Comparison of ENCODE assay signal across 20 mouse cellular contexts in genomic region chr2:164421979-164422378, GRCm38 (mm10). TPM values are rescaled to one million over a fixed set of nuclear protein-coding genes. Genes with fewer than 3 reads are reported as not detected.
A peak's percentile ranks its signal among the peaks of the same experiment; 100 is the strongest.
DNase-seq lines count a peak whose midpoint lies in the region; ATAC-seq and TF ChIP-seq lines count a peak whose summit lies in the region.
"Had no signal": no experiment of that assay in that cellular context is flagged by ENCODE, and none has a peak within 500 bp of the region (broad histone marks: within the 10 kb centered on the region; RNA-seq: fewer than 3 reads in every experiment).

No protein-coding gene starts in this region.

- 84% methylated on average over 8 of the region's 8 CpGs for WGBS in heart, embryonic 13.5 days
- WGBS in thymus, adult 2 months: 93% methylated on average over 8 of the region's 8 CpGs
- WGBS in limb, embryonic 14.5 days: 54% methylated on average over 8 of the region's 8 CpGs

- no peak for ATAC-seq in heart, embryonic 13.5 days (ENCODE audit: extremely low read depth, insufficient number of reproducible peaks, low FRiP score, low TSS enrichment)
- peak; percentile 8; the same call in 1 of the 2 replicates for ATAC-seq in limb, embryonic 14.5 days (ENCODE audit: low FRiP score, low read depth)
- ATAC-seq: midbrain, embryonic 16.5 days had no signal

- H3K27me3 ChIP-seq in heart, embryonic 13.5 days (replicated peaks): peaks cover 8% of the 10 kb centered on the region; the same call in 1 of the 2 replicates
- no peaks in the 10 kb centered on the region for H3K27me3 ChIP-seq in thymus, adult 2 months (ENCODE audit: control insufficient read depth, insufficient read depth, low read length)
- no peaks in the 10 kb centered on the region for H3K27me3 ChIP-seq in limb, embryonic 14.5 days (ENCODE audit: control insufficient read depth, insufficient read depth, low read length)
- H3K27me3 ChIP-seq: embryonic facial prominence, embryonic 12.5 days; lung, embryonic 15.5 days had no signal

- no peak for TF ChIP-seq POLR2A in thymus, adult 2 months (IDR thresholded peaks at IDR 0.05; ENCODE audit: control insufficient read depth, extremely low read depth, insufficient read depth, low read length, poor library complexity)
- no peak for TF ChIP-seq POLR2A in limb, embryonic 14.5 days (IDR thresholded peaks at IDR 0.05; ENCODE audit: borderline replicate concordance, extremely low read depth, insufficient read depth, insufficient read length)

- no peak for DNase-seq in heart, postnatal 14 days
- DNase-seq in thymus, adult 2 months: no peak
- no peak for DNase-seq in thymus, postnatal 36 days
- DNase-seq in limb, embryonic 14.5 days (ENCODE audit: low spot score): no peak
- DNase-seq in layer of hippocampus, adult 9-10 months (ENCODE audit: low spot score): no peak
- DNase-seq in urinary bladder, postnatal 4 days (ENCODE audit: low spot score in 2 of 2): no peak
- no peak for DNase-seq in Muller cell, postnatal 12 days (ENCODE audit: inconsistent ontology term)
- DNase-seq: cerebellum, adult 11-12 months; layer of hippocampus, postnatal 36 days; left cerebral cortex, postnatal 4 days; thymus, postnatal 25 days had no signal

- H3K36me3 ChIP-seq in heart, embryonic 13.5 days: peaks cover 35% of the 10 kb centered on the region
- no peaks in the 10 kb centered on the region for H3K36me3 ChIP-seq in thymus, adult 2 months (ENCODE audit: control insufficient read depth, insufficient read depth, low read length)
- H3K36me3 ChIP-seq in limb, embryonic 14.5 days (ENCODE audit: control insufficient read depth, insufficient read depth, low read length): peaks cover 35% of the 10 kb centered on the region

- H3K4me2 ChIP-seq in heart, embryonic 13.5 days: no peak overlapping the region
- H3K4me2 ChIP-seq in limb, embryonic 14.5 days (replicated peaks; ENCODE audit: low read depth, low read length, severe bottlenecking): no peak overlapping the region
- H3K4me2 ChIP-seq: embryonic facial prominence, embryonic 12.5 days; lung, embryonic 15.5 days had no signal

- no peak for TF ChIP-seq CTCF in thymus, adult 2 months (IDR thresholded peaks at IDR 0.05; ENCODE audit: borderline replicate concordance, control insufficient read depth, extremely low read depth, insufficient read depth, low read length, poor library complexity)

- no peak overlapping the region for H3K9ac ChIP-seq in heart, embryonic 13.5 days
- H3K9ac ChIP-seq in limb, embryonic 14.5 days (ENCODE audit: low read depth, low read length, severe bottlenecking): no peak overlapping the region
- H3K9ac ChIP-seq: embryonic facial prominence, embryonic 12.5 days; lung, embryonic 15.5 days had no signal

- H3K4me3 ChIP-seq in heart, embryonic 13.5 days: no peak overlapping the region
- H3K4me3 ChIP-seq in thymus, adult 2 months (ENCODE audit: control insufficient read depth, insufficient read depth, low read length): no peak overlapping the region
- H3K4me3 ChIP-seq in limb, embryonic 14.5 days (replicated peaks; ENCODE audit: low read length): no peak overlapping the region
- H3K4me3 ChIP-seq: embryonic facial prominence, embryonic 12.5 days; forebrain, embryonic 10.5 days; lung, embryonic 15.5 days had no signal

- intact Hi-C loops in heart, postnatal 14 days (cut with DNase I): no loop called here

- H3K27ac ChIP-seq in heart, embryonic 13.5 days (replicated peaks): 0 out of 2 replicates have a peak overlapping the region, but pooled peaks have one; percentile 17
- peak overlapping the region; percentile 96 for H3K27ac ChIP-seq in thymus, adult 2 months (ENCODE audit: control insufficient read depth, insufficient read depth, low read length)
- H3K27ac ChIP-seq in limb, embryonic 14.5 days (replicated peaks; ENCODE audit: low read depth, low read length): peak overlapping the region; percentile 58; the same call in 1 of the 2 replicates
- H3K27ac ChIP-seq: embryonic facial prominence, embryonic 12.5 days; forebrain, embryonic 10.5 days; lung, embryonic 15.5 days had no signal

- H3K4me1 ChIP-seq in heart, embryonic 13.5 days: peaks cover 6% of the 10 kb centered on the region; the same call in 1 of the 2 replicates
- peaks cover 42% of the 10 kb centered on the region for H3K4me1 ChIP-seq in thymus, adult 2 months (replicated peaks; ENCODE audit: control insufficient read depth, insufficient read depth, low read length)
- H3K4me1 ChIP-seq in limb, embryonic 14.5 days (ENCODE audit: control insufficient read depth, insufficient read depth, low read length): peaks cover 13% of the 10 kb centered on the region; the same call in 1 of the 2 replicates

- no peaks in the 10 kb centered on the region for H3K9me3 ChIP-seq in heart, embryonic 13.5 days
- no peaks in the 10 kb centered on the region for H3K9me3 ChIP-seq in limb, embryonic 14.5 days (ENCODE audit: control insufficient read depth, low read length)
- H3K9me3 ChIP-seq: embryonic facial prominence, embryonic 12.5 days; forebrain, embryonic 10.5 days; lung, embryonic 15.5 days had no signal

RNA-seq across cellular contexts. Expression of gene Matn4, which starts 17.0 kb away (rescaled TPM):
- polyA plus RNA-seq in heart, embryonic 13.5 days (2015; fragmentation: Nextera tagmentation; extraction: Ambion mirVana): 5.2 and 7.7 TPM in 2 replicates
- 1 to 10 TPM; 1.2 to 1.5 TPM for total RNA-seq in heart, postnatal 14 days (2021)
- 0.82 and 0.93 TPM in 2 replicates for polyA plus RNA-seq in thymus, adult 2 months (2012; rRNA removed)
- polyA plus RNA-seq in limb, embryonic 14.5 days (2012; rRNA removed): 362 and 495 TPM in 2 replicates
- polyA plus RNA-seq in limb, embryonic 14.5 days (2014; fragmentation: Nextera tagmentation; extraction: Ambion mirVana): 30.2 and 39.9 TPM in 2 replicates
- total RNA-seq: megakaryocyte, adult 5-6 weeks had no signal
- polyA plus RNA-seq: forebrain, embryonic 10.5 days had no signal

RNA-seq across cellular contexts. Expression of gene Rbpjl, which starts 19.0 kb away (rescaled TPM):
- polyA plus RNA-seq in heart, embryonic 13.5 days (2015; fragmentation: Nextera tagmentation; extraction: Ambion mirVana): 0.21 and 0.23 TPM in 2 replicates
- total RNA-seq in heart, postnatal 14 days (2021): not detected
- 0.24 TPM in 1 of 2 replicates, not detected in the other for polyA plus RNA-seq in thymus, adult 2 months (2012; rRNA removed)
- polyA plus RNA-seq in limb, embryonic 14.5 days (2012; rRNA removed): 2.7 and 3.9 TPM in 2 replicates
- 0.45 and 0.76 TPM in 2 replicates for polyA plus RNA-seq in limb, embryonic 14.5 days (2014; fragmentation: Nextera tagmentation; extraction: Ambion mirVana)
- total RNA-seq: adrenal gland, adult 18-20 months; megakaryocyte, adult 5-6 weeks had no signal
- polyA plus RNA-seq: forebrain, embryonic 10.5 days; hindbrain, embryonic 11.5 days; neural tube, embryonic 11.5 days had no signal

RNA-seq across cellular contexts. Expression of gene Sdc4, which starts 21.7 kb away (rescaled TPM):
- 36.6 and 46.5 TPM in 2 replicates for polyA plus RNA-seq in heart, embryonic 13.5 days (2015; fragmentation: Nextera tagmentation; extraction: Ambion mirVana)
- total RNA-seq in heart, postnatal 14 days (2021): 10 to 100 TPM; 20.0 to 27.0 TPM
- 18.6 TPM in 2 replicates for polyA plus RNA-seq in thymus, adult 2 months (2012; rRNA removed)
- polyA plus RNA-seq in limb, embryonic 14.5 days (2012; rRNA removed): 27.4 and 29.7 TPM in 2 replicates
- 65.9 and 68.2 TPM in 2 replicates for polyA plus RNA-seq in limb, embryonic 14.5 days (2014; fragmentation: Nextera tagmentation; extraction: Ambion mirVana)

RNA-seq across cellular contexts. Expression of gene Slpi, which starts 33.1 kb away (rescaled TPM):
- polyA plus RNA-seq in heart, embryonic 13.5 days (2015; fragmentation: Nextera tagmentation; extraction: Ambion mirVana): 0.90 and 1.8 TPM in 2 replicates
- 1 to 10 TPM; 1.4 to 3.6 TPM for total RNA-seq in heart, postnatal 14 days (2021)
- polyA plus RNA-seq in thymus, adult 2 months (2012; rRNA removed): 4.9 and 7.5 TPM in 2 replicates
- polyA plus RNA-seq in limb, embryonic 14.5 days (2012; rRNA removed): 3.9 and 5.1 TPM in 2 replicates
- 1.1 and 2.1 TPM in 2 replicates for polyA plus RNA-seq in limb, embryonic 14.5 days (2014; fragmentation: Nextera tagmentation; extraction: Ambion mirVana)
- polyA plus RNA-seq: midbrain, embryonic 16.5 days had no signal

RNA-seq across cellular contexts. Expression of gene Sys1, which starts 34.8 kb away (rescaled TPM):
- 37.2 and 43.0 TPM in 2 replicates for polyA plus RNA-seq in heart, embryonic 13.5 days (2015; fragmentation: Nextera tagmentation; extraction: Ambion mirVana)
- 10 to 100 TPM; 21.2 to 21.9 TPM for total RNA-seq in heart, postnatal 14 days (2021)
- polyA plus RNA-seq in thymus, adult 2 months (2012; rRNA removed): 183 and 220 TPM in 2 replicates
- 48.4 and 68.8 TPM in 2 replicates for polyA plus RNA-seq in limb, embryonic 14.5 days (2012; rRNA removed)
- polyA plus RNA-seq in limb, embryonic 14.5 days (2014; fragmentation: Nextera tagmentation; extraction: Ambion mirVana): 73.1 TPM in 2 replicates

Comparison
In these comparisons a context has a peak if more than half of its experiments do, and no peak if none do; other contexts are left out.
1. H3K27ac ChIP-seq: peak in every context shown above with its lines; median percentile 96 in thymus, adult 2 months; 58 in limb, embryonic 14.5 days; 17 in heart, embryonic 13.5 days.